Mouse (Mus musculus) liver, adult 2 months (tissue): ENCODE measurements around the gene Gpr45. TPM values are rescaled to one million over a fixed set of nuclear protein-coding genes. Genes with fewer than 3 reads are reported as not detected.

Experiments
- DNase-seq: peaks from one replicate; pipeline ENCODE4 v3.0.0-alpha.2; 2011; ENCODE audit warnings: low read depth, low spot score; ENCODE audit errors: extremely low read depth
- H3K27ac ChIP-seq: fragments of 200-500 bp; replicated peaks from 2 replicates; pipeline ENCODE4 v1.5.1; 2012; ENCODE audit warnings: low read depth, mild to moderate bottlenecking, control low read depth, inconsistent platforms, low read length; ENCODE audit not compliant: insufficient read depth
- H3K27me3 ChIP-seq: fragments of 200-500 bp; 2 replicates; pipeline ENCODE4 v1.6.1; 2012; ENCODE audit warnings: mild to moderate bottlenecking, moderate library complexity, low read length, inconsistent platforms; ENCODE audit not compliant: control insufficient read depth, insufficient read depth
- H3K36me3 ChIP-seq: fragments of 200-500 bp; 2 replicates; pipeline ENCODE4 v1.6.1; 2012; ENCODE audit warnings: low read length, inconsistent platforms; ENCODE audit not compliant: control insufficient read depth, insufficient read depth
- H3K4me1 ChIP-seq: fragments of 200-500 bp; 2 replicates; pipeline ENCODE4 v1.6.1; 2011; ENCODE audit warnings: low read length; ENCODE audit not compliant: control insufficient read depth, insufficient read depth
- H3K4me3 ChIP-seq: fragments of 200-500 bp; 2 replicates; pipeline ENCODE4 v1.5.1; 2011; ENCODE audit warnings: low read depth, mild to moderate bottlenecking, control low read depth, low read length, moderate library complexity; ENCODE audit not compliant: insufficient read depth
- H3K79me2 ChIP-seq: fragments of 200-500 bp; 2 replicates; pipeline ENCODE4 v1.6.1; 2012; ENCODE audit warnings: inconsistent platforms, mild to moderate bottlenecking, low read length, moderate library complexity; ENCODE audit not compliant: control insufficient read depth, insufficient read depth
- H3K9ac ChIP-seq: fragments of 200-500 bp; 2 replicates; pipeline ENCODE4 v1.6.1; 2012; ENCODE audit warnings: low read depth, mild to moderate bottlenecking, control low read depth, inconsistent platforms, low read length
- CTCF ChIP-seq: fragments of 200-500 bp; IDR thresholded peaks from 2 replicates; pipeline ENCODE4 v1.5.1; 2011; ENCODE audit warnings: low read depth, low read length, control low read depth
- POLR2A ChIP-seq: fragments of 200-500 bp; IDR thresholded peaks from 2 replicates; pipeline ENCODE4 v1.6.1; 2011; ENCODE audit warnings: low read length, control low read depth; ENCODE audit not compliant: insufficient read depth; ENCODE audit errors: extremely low read depth
- WGBS: fragments of 180-500 bp; shearing (Covaris S2); methylation state at CpG from one replicate; pipeline ENCODE4 v1.1.7; 2018; 5-methylcytosine and 5-hydroxymethylcytosine counted together
- polyA plus RNA-seq: library from polyadenylated mRNA; depleted of rRNA; stranded (reverse); fragments of >200 nt; gene quantifications from 2 replicates; pipeline ENCODE4 v1.2.3, GENCODE M21; 2012
- total RNA-seq: library from RNA; depleted of rRNA; stranded (reverse); fragments of >200 nt; gene quantifications from 2 replicates; pipeline ENCODE4 v1.2.3, GENCODE M21; 2014

The Gpr45 gene
- total and polyA plus RNA-seq, 2 experiments = not detected

DNA sequence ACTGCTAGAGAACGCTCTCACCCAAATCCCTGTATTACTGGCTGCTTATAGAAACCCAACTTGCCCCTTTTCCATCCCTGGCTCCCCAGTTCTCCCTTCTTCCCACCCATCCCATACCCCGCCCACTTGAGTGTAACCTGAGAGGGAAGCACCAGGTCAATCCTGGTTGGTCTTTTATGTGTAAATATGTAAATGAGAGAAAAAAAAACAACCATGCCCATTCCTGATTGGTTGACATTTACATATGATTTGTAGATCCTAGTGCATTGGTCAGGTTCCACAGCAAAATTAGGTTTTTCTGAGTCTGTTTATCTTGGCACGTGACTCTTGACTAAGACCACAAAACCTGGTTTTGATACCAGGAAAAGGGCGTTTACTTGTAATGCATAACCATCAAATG is 34.8 kb upstream of the Gpr45 start:
- no peak for TF ChIP-seq CTCF
- H3K4me3 ChIP-seq = no peak overlapping the region
- 31% methylated on average over 4 of the region's 4 CpGs for WGBS

DNA sequence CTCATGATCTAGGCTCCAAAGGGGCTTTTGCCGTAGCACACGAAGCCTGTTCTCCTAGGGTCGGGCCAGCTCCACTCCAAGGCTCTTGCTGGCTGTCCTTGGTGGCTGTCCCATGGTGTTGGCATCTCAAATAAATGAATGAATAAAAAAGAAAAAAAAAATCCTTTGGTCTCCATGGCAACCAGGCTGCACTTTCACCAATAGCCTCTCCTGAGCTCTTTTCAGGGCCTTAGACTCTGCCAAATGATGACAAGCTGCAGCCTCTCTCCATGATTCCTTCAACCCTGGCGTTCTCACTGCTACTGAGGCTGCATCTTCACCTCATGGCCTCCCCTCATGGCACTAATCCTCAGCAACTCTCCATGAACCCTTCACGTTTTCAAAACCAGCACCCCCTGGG is 28.7 kb upstream of the Gpr45 start:
- 74% methylated on average over 5 of the region's 5 CpGs for WGBS
- H3K4me3 ChIP-seq = no peak overlapping the region
- no peak for TF ChIP-seq POLR2A
- no peak for TF ChIP-seq CTCF
- no peak for DNase-seq
- no peak overlapping the region for H3K9ac ChIP-seq
- no peak overlapping the region for H3K27ac ChIP-seq
- H3K27me3 ChIP-seq = no peaks in the 10 kb centered on the region
- no peaks in the 10 kb centered on the region for H3K36me3 ChIP-seq
- no peaks in the 10 kb centered on the region for H3K79me2 ChIP-seq
- no peaks in the 10 kb centered on the region for H3K4me1 ChIP-seq

More for the DNA sequence above, 34.8 kb upstream of the Gpr45 start:
- Histone ChIP-seq H3K4me1 (no peaks in the 10 kb centered on the region), H3K27me3 (no peaks in the 10 kb centered on the region), H3K27ac (no peak overlapping the region), H3K36me3 (no peaks in the 10 kb centered on the region), H3K79me2 (no peaks in the 10 kb centered on the region), H3K9ac (no peak overlapping the region)
- peak; percentile 14 for DNase-seq

DNA sequence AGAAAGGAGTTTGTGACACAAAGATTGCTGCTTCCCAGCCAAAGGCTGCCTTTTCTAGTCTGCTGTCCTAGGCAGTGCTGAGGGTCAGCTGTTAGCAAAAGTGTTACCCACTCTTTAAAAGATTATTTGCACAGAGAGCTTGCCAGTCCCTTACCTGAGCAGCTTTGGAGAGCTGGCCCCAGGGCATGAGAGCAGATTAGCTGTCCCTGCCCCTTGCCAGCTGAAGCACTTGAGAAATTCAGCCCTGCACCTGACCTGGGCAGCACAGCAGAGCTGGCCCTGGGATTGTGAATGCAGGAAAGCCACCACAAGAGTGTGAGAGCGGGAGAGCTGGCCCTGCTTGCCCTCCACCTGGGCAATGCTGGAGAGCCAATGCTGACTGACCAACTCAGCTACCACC is 19.1 kb upstream of the Gpr45 start:
- Histone ChIP-seq H3K4me1 (no peaks in the 10 kb centered on the region), H3K36me3 (no peaks in the 10 kb centered on the region), H3K27me3 (no peaks in the 10 kb centered on the region), H3K4me3 (no peak overlapping the region), H3K79me2 (no peaks in the 10 kb centered on the region), H3K27ac (no peak overlapping the region), H3K9ac (no peak overlapping the region)
- TF ChIP-seq CTCF (no peak), POLR2A (no peak)
- 78% methylated on average over 1 of the region's 1 CpGs for WGBS
- DNase-seq = no peak

DNA sequence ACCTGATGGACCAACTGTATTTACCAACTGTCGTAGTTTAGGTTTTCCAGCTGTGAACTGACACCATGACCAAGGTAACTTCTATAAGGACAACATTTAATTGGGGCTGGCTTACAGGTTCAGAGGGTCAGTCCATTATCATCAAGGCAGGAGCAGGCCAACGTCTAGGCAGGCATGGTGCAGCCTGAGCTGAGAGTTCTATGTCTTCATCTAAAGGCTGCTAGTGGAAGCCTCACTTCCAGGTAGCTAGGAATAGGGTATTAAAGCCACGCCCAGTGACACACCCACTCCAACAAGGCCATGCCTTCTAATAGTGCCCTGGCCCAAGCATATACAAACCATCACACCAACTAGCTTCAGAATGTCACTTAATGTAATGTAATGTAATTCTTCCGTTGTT is 4.2 kb upstream of the Gpr45 start:
- no peaks in the 10 kb centered on the region for H3K79me2 ChIP-seq
- no peak for DNase-seq
- H3K4me3 ChIP-seq = no peak overlapping the region
- H3K27ac ChIP-seq = no peak overlapping the region
- H3K36me3 ChIP-seq = no peaks in the 10 kb centered on the region
- H3K4me1 ChIP-seq = 0 out of 2 replicates have a peak, but pooled peaks cover 2% of the 10 kb centered on the region
- TF ChIP-seq POLR2A = no peak
- TF ChIP-seq CTCF = no peak
- peaks cover 10% of the 10 kb centered on the region for H3K27me3 ChIP-seq
- WGBS = 66% methylated on average over 4 of the region's 4 CpGs
- H3K9ac ChIP-seq = no peak overlapping the region

DNA sequence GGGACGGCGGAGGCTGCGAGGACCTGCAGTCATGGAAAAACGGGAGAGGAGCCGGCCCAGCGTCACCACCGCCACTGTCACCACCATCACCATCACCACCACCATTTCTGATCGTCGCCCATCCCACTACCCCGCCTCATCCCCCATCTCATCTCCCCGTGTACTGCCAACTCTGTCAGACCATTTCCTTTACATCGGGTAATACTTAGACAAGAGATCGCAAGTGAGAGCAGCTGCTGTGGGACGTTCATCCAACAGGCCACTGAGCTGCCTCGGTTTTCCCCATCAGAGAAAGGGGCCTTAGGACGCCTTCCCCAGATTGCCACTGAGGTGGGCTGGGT is 780 bp downstream of the Gpr45 start:
- H3K27me3 ChIP-seq = peaks cover 10% of the 10 kb centered on the region
- H3K79me2 ChIP-seq = no peaks in the 10 kb centered on the region
- H3K36me3 ChIP-seq = no peaks in the 10 kb centered on the region
- H3K4me3 ChIP-seq = peak overlapping the region; percentile 17; the same call in 1 of the 2 replicates
- H3K4me1 ChIP-seq = 0 out of 2 replicates have a peak, but pooled peaks cover 2% of the 10 kb centered on the region
- WGBS = 6% methylated on average over 13 of the region's 16 CpGs
- no peak for DNase-seq
- H3K9ac ChIP-seq = no peak overlapping the region
- H3K27ac ChIP-seq = no peak overlapping the region
- TF ChIP-seq CTCF (no peak), POLR2A (no peak)

DNA sequence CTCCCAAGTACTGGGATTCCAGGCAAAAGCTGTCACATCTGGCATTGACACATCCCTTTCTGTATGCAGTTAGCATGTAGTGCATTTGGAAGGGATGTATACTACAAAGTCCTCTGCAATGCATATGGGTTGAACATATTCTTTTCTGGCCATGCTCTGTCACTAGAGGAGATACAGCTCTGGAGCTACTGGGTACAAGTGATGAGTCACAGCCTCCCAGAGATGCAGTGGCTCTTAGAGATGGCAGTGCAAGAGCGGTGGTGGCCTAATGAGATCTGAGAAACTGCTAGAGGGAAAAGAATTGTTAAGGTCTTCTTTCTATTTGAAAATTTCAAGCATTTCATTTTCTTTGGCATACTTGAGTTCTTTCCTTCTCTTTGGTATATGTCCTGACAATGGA is 4.2 kb downstream of the Gpr45 start:
- Histone ChIP-seq H3K4me1 (0 out of 2 replicates have a peak, but pooled peaks cover 2% of the 10 kb centered on the region), H3K27ac (no peak overlapping the region), H3K9ac (no peak overlapping the region), H3K36me3 (no peaks in the 10 kb centered on the region), H3K79me2 (no peaks in the 10 kb centered on the region), H3K27me3 (peaks cover 10% of the 10 kb centered on the region), H3K4me3 (no peak overlapping the region)
- no peak for TF ChIP-seq CTCF
- no peak for TF ChIP-seq POLR2A
- 92% methylated on average over 1 of the region's 1 CpGs for WGBS
- no peak for DNase-seq
